Mouse (Mus musculus): ENCODE measurements around the gene Leo1. TPM values are rescaled to one million over a fixed set of nuclear protein-coding genes. Genes with fewer than 3 reads are reported as not detected.
A peak's percentile ranks its signal among the peaks of the same experiment; 100 is the strongest.

Gene Leo1
- polyA plus RNA-seq (2016; fragmentation: Nextera tagmentation; extraction: Ambion mirVana) = 51.6 and 54.9 TPM in 2 replicates

DNA sequence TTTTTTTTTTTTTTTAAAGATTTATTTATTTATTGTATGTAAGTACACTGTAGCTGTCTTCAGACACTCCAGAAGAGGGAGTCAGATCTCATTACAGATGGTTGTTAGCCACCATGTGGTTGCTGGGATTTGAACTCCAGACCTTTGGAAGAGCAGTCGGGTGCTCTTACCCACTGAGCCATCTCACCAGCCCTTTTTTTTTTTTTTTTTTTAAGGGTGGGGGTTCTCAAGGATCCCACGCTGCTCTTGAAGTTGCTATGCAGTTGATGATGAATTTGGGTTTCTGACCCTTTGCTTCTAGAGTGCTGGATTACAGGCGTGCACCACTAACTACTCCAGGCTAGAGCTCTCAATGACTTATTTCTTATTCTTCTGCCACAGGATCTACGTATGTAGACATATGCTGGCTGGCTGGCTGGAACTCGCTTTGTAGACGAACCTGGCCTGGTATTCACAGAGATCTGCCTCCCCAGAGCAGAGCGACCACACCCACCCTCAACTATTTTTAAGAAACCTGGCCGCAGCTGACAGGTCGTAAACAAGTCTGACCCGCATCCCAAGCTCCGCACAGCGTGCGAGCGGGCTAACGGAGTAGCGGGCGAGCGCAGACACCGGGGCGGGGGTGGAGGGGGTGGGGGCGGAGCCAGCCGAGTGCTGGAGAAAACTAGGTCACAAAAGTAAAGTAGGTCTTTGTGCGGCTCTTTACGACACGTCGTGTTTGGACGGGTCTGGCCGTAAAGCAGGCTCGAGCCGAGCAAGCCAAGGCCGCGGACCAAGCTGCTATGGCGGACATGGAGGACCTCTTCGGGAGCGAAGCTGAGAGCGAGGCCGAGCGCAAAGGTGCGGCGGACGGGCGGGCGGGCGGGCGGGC is at the start of gene Leo1:
Gene Leo1, plus strand, starts transcription at position 729 of the 871 bp plus-strand sequence.
- H3K4me2 ChIP-seq = peak within 1 kb of the TSS; percentile 85
- peaks cover 18% of the 10 kb centered on the region for H3K36me3 ChIP-seq
- peak within 1 kb of the TSS; percentile 87 for H3K4me3 ChIP-seq (replicated peaks)
- peak; percentile 93 for ATAC-seq (ENCODE audit: insufficient number of reproducible peaks, insufficient read depth, low FRiP score, low TSS enrichment, low read depth)
- H3K27ac ChIP-seq = peak within 1 kb of the TSS; percentile 93
- under 1% methylated on average over 40 of the region's 45 CpGs for WGBS
- peak within 1 kb of the TSS; percentile 90 for H3K9ac ChIP-seq (replicated peaks)
- no peaks in the 10 kb centered on the region for H3K27me3 ChIP-seq
- peaks cover 13% of the 10 kb centered on the region for H3K4me1 ChIP-seq (replicated peaks)
- H3K9me3 ChIP-seq = no peaks in the 10 kb centered on the region

DNA sequence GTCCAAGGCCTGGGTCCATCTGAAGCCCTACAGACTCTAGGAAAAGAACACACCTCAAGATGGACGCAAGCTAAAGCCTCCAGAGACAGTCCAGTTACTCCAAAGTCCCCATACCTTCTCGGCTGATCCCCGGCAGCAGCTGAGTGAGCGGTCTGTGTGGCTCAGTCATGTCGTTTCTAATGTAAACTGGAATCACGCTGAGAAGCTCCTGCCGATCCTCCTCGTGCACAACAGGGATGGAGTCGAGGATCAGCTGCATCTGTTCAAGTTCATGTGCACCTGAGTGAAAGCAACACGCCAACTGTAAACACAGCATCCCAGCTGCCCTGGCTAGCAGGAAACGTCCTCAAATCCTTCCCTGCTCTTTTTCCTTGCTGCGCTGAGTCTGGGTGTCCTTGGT is 48.1 kb upstream of the Leo1 start:
- H3K9ac ChIP-seq (replicated peaks) = no peak overlapping the region
- WGBS = 84% methylated on average over 12 of the region's 12 CpGs
- H3K4me1 ChIP-seq (replicated peaks) = no peaks in the 10 kb centered on the region
- H3K27me3 ChIP-seq = no peaks in the 10 kb centered on the region
- ATAC-seq (ENCODE audit: insufficient number of reproducible peaks, insufficient read depth, low FRiP score, low TSS enrichment, low read depth) = no peak
- no peak overlapping the region for H3K4me2 ChIP-seq
- no peak overlapping the region for H3K27ac ChIP-seq
- H3K36me3 ChIP-seq = peaks cover 98% of the 10 kb centered on the region
- no peak overlapping the region for H3K4me3 ChIP-seq (replicated peaks)
- H3K9me3 ChIP-seq = no peaks in the 10 kb centered on the region

DNA sequence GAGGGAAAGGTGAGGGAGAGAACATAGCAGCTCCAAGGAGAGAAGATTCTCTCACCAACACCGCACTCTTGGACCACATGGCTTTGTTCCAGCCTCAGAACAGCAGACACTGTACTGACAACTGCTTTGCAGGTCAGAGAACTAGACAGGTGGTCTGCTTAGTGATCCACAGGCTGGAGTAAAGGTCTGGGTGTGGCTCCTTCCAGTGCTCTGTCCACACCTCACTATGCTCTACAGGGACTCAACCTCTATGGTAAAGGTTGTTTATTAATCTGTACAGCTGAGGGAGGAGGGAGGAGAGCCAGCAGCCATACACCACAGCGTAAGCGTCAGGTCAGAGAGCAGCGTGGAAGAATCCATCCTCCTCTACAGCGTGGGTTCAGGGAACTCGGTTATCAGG is 45.4 kb upstream of the Leo1 start:
- Histone ChIP-seq H3K27me3 (no peaks in the 10 kb centered on the region), H3K4me2 (no peak overlapping the region), H3K9ac (replicated peaks) (no peak overlapping the region), H3K4me1 (replicated peaks) (no peaks in the 10 kb centered on the region), H3K36me3 (peaks cover 81% of the 10 kb centered on the region), H3K4me3 (replicated peaks) (no peak overlapping the region), H3K9me3 (no peaks in the 10 kb centered on the region), H3K27ac (no peak overlapping the region)
- no peak for ATAC-seq (ENCODE audit: insufficient number of reproducible peaks, insufficient read depth, low FRiP score, low TSS enrichment, low read depth)
- WGBS = 92% methylated on average over 6 of the region's 6 CpGs

DNA sequence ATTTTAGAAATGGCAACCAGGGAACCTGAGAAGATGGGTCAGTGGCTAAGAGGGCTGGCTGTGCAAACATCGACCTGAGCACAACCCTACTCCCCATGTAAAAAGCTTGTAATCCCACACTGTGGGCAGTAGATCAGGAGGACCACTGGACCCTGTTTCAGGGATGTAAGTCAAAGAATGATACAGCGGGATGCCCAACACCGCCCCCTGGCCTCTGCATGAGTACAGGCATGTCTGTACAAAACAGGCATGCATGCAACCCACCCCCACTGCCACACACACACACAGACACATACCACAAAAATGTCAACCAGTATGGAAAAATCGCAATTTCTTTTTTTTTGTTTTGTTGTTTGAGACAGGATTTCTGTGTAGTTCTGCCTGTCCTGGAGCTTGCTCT is 42.3 kb upstream of the Leo1 start:
- Histone ChIP-seq H3K4me1 (replicated peaks) (peaks cover 24% of the 10 kb centered on the region), H3K27me3 (no peaks in the 10 kb centered on the region), H3K27ac (no peak overlapping the region), H3K9ac (replicated peaks) (no peak overlapping the region), H3K4me3 (replicated peaks) (no peak overlapping the region), H3K4me2 (no peak overlapping the region), H3K36me3 (peaks cover 50% of the 10 kb centered on the region), H3K9me3 (no peaks in the 10 kb centered on the region)
- ATAC-seq (ENCODE audit: insufficient number of reproducible peaks, insufficient read depth, low FRiP score, low TSS enrichment, low read depth) = no peak
- WGBS = 93% methylated on average over 4 of the region's 4 CpGs

DNA sequence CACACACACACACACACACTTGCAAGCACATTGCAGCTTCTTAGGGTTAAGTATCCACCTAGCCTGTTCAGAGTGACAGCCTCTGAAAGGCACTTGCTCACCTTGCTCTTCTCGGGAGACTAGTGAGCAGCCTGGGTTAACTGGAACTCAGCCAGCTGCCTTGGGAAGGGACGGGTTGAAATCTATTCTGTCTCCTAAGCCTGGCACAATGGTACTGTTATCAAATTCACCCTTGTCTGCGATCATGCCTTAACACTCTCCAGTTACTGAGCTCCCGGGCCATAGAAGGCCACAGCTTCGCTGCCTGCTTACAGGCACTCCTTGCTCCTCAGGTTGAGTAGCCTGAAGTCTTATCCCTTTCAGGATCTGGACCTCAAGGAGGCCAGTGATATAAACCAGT is 40.7 kb upstream of the Leo1 start:
- H3K27me3 ChIP-seq = no peaks in the 10 kb centered on the region
- no peak overlapping the region for H3K27ac ChIP-seq
- H3K9ac ChIP-seq (replicated peaks) = no peak overlapping the region
- ATAC-seq (ENCODE audit: insufficient number of reproducible peaks, insufficient read depth, low FRiP score, low TSS enrichment, low read depth) = no peak
- H3K9me3 ChIP-seq = no peaks in the 10 kb centered on the region
- WGBS = 84% methylated on average over 5 of the region's 5 CpGs
- no peak overlapping the region for H3K4me3 ChIP-seq (replicated peaks)
- no peak overlapping the region for H3K4me2 ChIP-seq
- peaks cover 35% of the 10 kb centered on the region for H3K36me3 ChIP-seq
- H3K4me1 ChIP-seq (replicated peaks) = peaks cover 38% of the 10 kb centered on the region

DNA sequence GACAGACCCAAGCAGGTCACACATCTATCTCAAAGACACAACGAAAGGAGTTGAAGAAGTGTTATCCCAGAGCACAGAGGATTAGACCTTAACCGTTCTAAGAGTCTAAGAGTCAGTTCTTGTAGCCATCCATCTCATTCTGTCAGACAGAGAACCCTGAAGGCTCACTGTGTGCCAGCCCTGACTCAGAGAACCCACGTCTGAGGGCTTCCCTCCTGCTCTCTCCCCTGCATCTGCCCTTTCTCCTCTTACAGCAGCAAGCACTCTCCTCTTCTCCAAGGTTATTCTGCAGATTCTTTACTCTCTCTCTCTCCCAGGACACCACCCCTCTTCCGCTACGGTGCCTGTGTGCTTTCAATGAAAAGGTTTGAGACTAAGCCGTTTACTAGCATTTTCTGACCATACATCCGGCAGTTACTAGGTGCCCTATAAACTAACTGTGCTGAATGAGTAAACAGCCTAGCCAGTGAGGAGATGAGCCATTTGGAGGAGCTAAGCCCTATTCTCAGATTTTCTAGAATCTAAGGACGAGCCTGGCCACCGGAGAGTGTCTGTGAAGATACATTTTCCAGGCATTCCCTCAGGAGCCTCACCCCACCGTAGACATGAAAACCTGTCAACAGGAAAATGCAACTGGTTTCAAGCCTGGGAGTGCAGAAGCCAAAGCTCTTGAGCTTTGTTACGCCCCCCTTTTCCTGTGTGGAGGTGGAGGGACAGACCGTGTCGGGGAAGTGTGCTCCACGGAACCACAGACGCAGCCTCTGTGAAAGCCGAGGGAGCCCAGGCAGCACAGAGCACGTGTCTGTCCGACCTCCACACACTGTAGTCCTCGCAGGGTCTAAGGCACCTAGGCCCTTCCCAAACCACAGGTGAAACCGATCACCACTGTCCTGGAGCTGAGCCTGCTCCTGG is 39.5 kb upstream of the Leo1 start:
- WGBS = 69% methylated on average over 20 of the region's 20 CpGs
- Histone ChIP-seq H3K9me3 (no peaks in the 10 kb centered on the region), H3K36me3 (peaks cover 23% of the 10 kb centered on the region), H3K4me1 (replicated peaks) (peaks cover 47% of the 10 kb centered on the region), H3K4me2 (no peak overlapping the region), H3K27ac (peak overlapping the region; percentile 41; the same call in 1 of the 2 replicates), H3K4me3 (replicated peaks) (no peak overlapping the region), H3K27me3 (no peaks in the 10 kb centered on the region), H3K9ac (replicated peaks) (no peak overlapping the region)
- no peak for ATAC-seq (ENCODE audit: insufficient number of reproducible peaks, insufficient read depth, low FRiP score, low TSS enrichment, low read depth)

DNA sequence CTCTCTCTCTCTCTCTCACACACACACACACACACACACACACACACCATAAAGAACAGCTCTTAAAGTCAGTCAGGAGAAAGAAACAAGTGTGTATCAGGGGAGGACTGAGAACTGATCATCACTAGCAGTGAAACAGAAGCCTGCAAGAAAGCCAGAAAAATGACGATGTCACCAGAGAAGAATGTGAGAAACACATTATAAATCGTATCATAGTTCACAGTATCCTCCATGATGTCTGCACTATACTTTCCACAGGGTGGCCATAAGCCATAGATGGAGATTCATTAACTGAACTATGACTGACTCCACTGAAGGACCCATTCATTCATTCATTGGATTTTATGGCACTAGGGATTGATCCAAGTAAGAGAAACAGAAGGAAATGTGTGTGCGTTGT is 37.8 kb upstream of the Leo1 start:
- WGBS = 68% methylated on average over 3 of the region's 3 CpGs
- H3K4me2 ChIP-seq = no peak overlapping the region
- H3K9ac ChIP-seq (replicated peaks) = no peak overlapping the region
- no peak overlapping the region for H3K4me3 ChIP-seq (replicated peaks)
- peaks cover 6% of the 10 kb centered on the region for H3K36me3 ChIP-seq
- peaks cover 56% of the 10 kb centered on the region for H3K4me1 ChIP-seq (replicated peaks)
- no peaks in the 10 kb centered on the region for H3K27me3 ChIP-seq
- H3K9me3 ChIP-seq = no peaks in the 10 kb centered on the region
- ATAC-seq (ENCODE audit: insufficient number of reproducible peaks, insufficient read depth, low FRiP score, low TSS enrichment, low read depth) = no peak
- H3K27ac ChIP-seq = peak overlapping the region; percentile 56; the same call in 1 of the 2 replicates

DNA sequence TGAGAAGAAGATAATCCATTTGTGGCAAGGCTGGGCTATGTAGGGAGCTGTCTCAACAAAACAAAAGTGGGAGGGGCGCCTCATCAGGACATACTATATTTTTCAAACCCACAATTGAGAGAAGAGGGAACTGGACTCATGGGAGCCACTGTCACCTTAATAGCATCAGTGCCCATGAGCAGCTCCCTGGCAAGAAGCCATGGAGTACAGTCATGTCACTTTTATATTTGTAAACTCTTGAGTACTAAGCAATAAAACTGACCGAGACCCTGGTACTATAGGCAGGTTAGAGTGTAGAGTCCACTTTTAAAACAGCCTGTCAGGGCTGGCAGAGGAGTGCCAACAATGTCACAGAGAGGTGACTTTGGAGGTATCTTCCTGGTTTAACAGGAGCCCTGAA is 35.2 kb upstream of the Leo1 start:
- 87% methylated on average over 2 of the region's 2 CpGs for WGBS
- no peak overlapping the region for H3K4me2 ChIP-seq
- ATAC-seq (ENCODE audit: insufficient number of reproducible peaks, insufficient read depth, low FRiP score, low TSS enrichment, low read depth) = no peak

DNA sequence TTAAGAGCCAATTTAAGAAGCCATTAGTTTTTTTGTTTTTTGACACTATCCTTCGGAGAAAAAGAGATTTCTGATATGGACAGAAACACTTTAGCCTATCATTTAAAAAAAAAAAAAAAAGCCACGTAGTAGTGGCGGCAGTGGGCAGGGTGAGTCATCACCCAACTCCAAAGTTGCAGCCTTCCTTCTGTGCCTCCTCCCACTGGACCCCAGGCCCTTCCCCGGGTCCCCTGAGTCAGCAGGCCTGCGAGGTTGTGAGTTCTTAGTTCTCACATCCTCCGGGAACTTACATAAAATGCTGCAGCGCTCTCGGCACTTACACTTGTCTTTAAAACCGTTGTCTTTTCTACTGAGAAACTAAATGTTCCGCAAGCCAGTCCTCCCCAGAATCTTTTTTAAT is 33.5 kb upstream of the Leo1 start:
- peaks cover 48% of the 10 kb centered on the region for H3K4me1 ChIP-seq (replicated peaks)

More for the DNA sequence above, 35.2 kb upstream of the Leo1 start:
- Histone ChIP-seq H3K4me1 (replicated peaks) (peaks cover 60% of the 10 kb centered on the region), H3K27ac (no peak overlapping the region), H3K4me3 (replicated peaks) (no peak overlapping the region), H3K9ac (replicated peaks) (no peak overlapping the region), H3K9me3 (no peaks in the 10 kb centered on the region), H3K27me3 (no peaks in the 10 kb centered on the region), H3K36me3 (no peaks in the 10 kb centered on the region)

DNA sequence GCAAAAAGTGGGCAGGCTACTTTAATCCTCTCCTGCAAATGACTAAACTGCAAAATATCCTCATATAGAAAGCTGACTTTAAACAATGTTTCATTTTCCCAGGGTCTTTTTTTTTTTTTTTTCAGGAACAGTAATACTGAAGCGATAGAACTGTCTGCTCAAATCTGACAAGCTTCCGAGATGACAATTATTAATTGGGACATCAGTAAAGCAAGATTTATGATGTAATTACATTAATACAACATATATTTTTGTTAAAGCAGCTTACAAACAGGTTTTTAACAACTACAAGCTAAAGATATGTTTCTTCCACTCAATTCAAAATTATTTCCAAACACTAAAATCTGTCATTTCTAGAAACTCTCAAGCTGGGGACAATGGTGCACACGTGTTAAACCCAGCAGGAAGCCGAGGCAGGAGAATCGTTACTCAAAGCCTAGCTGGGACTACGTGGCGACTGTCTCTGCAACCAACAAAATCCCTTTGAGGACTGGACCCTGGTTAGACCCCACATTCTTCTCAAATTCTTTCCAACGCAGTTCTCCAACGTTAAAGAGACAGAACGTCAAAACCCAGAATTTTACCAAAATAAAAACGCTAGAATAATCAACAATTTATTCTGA is 33.0 kb upstream of the Leo1 start:
- H3K4me3 ChIP-seq (replicated peaks) = peak overlapping the region; percentile 70
- no peaks in the 10 kb centered on the region for H3K27me3 ChIP-seq
- H3K36me3 ChIP-seq = no peaks in the 10 kb centered on the region
- 4% methylated on average over 11 of the region's 11 CpGs for WGBS
- H3K9ac ChIP-seq (replicated peaks) = peak overlapping the region; percentile 93
- H3K4me2 ChIP-seq = peak overlapping the region; percentile 61
- H3K27ac ChIP-seq = peak overlapping the region; percentile 99
- H3K4me1 ChIP-seq (replicated peaks) = peaks cover 46% of the 10 kb centered on the region
- no peaks in the 10 kb centered on the region for H3K9me3 ChIP-seq
- ATAC-seq (ENCODE audit: insufficient number of reproducible peaks, insufficient read depth, low FRiP score, low TSS enrichment, low read depth) = no peak

More for the DNA sequence above, 33.5 kb upstream of the Leo1 start:
- 16% methylated on average over 10 of the region's 10 CpGs for WGBS
- no peaks in the 10 kb centered on the region for H3K36me3 ChIP-seq
- peak overlapping the region; percentile 70 for H3K4me3 ChIP-seq (replicated peaks)
- H3K9me3 ChIP-seq = no peaks in the 10 kb centered on the region
- peak overlapping the region; percentile 31; the same call in 1 of the 2 replicates for H3K9ac ChIP-seq (replicated peaks)
- no peaks in the 10 kb centered on the region for H3K27me3 ChIP-seq
- no peak for ATAC-seq (ENCODE audit: insufficient number of reproducible peaks, insufficient read depth, low FRiP score, low TSS enrichment, low read depth)
- H3K4me2 ChIP-seq = peak overlapping the region; percentile 61
- no peak overlapping the region; the same call in 1 of the 2 replicates for H3K27ac ChIP-seq
